In genomic region chr19:48097942-48098596, GRCm38 (mm10) we compare ENCODE assay signal across 11 mouse cellular contexts.
DNase-seq lines count a peak whose midpoint lies in the region; ATAC-seq and TF ChIP-seq lines count a peak whose summit lies in the region.
"Had no signal": no experiment of that assay in that cellular context is flagged by ENCODE, and none has a peak within 500 bp of the region (broad histone marks: within the 10 kb centered on the region; RNA-seq: fewer than 3 reads in every experiment).

No protein-coding gene starts in this region.

- H3K9me3 ChIP-seq in forebrain, embryonic 14.5 days (replicated peaks; ENCODE audit: control insufficient read depth, low read length) = no peaks in the 10 kb centered on the region
- no peaks in the 10 kb centered on the region for H3K9me3 ChIP-seq in forebrain, embryonic 12.5 days
- no peaks in the 10 kb centered on the region for H3K9me3 ChIP-seq in heart, embryonic 11.5 days (replicated peaks; ENCODE audit: control insufficient read depth, low read length)

- H3K4me3 ChIP-seq in forebrain, embryonic 14.5 days (ENCODE audit: low read depth, low read length) = no peak overlapping the region
- no peak overlapping the region for H3K4me3 ChIP-seq in forebrain, embryonic 12.5 days (replicated peaks)
- no peak overlapping the region for H3K4me3 ChIP-seq in layer of hippocampus, adult 2 months
- H3K4me3 ChIP-seq in heart, embryonic 11.5 days (ENCODE audit: low read depth, low read length) = no peak overlapping the region
- H3K4me3 ChIP-seq: limb, embryonic 12.5 days had no signal

- H3K27ac ChIP-seq in forebrain, embryonic 14.5 days (ENCODE audit: low read depth, low read length) = no peak overlapping the region
- H3K27ac ChIP-seq in forebrain, embryonic 12.5 days = no peak overlapping the region
- H3K27ac ChIP-seq in layer of hippocampus, adult 2 months = peak overlapping the region; percentile 79
- no peak overlapping the region for H3K27ac ChIP-seq in heart, embryonic 11.5 days (ENCODE audit: low read depth, low read length)
- H3K27ac ChIP-seq: limb, embryonic 12.5 days had no signal

- 47% methylated on average over 5 of the region's 5 CpGs for WGBS in forebrain, embryonic 14.5 days
- WGBS in forebrain, embryonic 12.5 days = 69% methylated on average over 5 of the region's 5 CpGs
- WGBS in heart, embryonic 11.5 days (ENCODE audit: insufficient replicate concordance) = 69% methylated on average over 5 of the region's 5 CpGs

- peak; percentile 32; the same call in 1 of the 2 replicates for ATAC-seq in forebrain, embryonic 14.5 days
- ATAC-seq in forebrain, embryonic 12.5 days (ENCODE audit: low FRiP score) = no peak
- no peak for ATAC-seq in heart, embryonic 11.5 days (replicated peaks; ENCODE audit: insufficient number of reproducible peaks, low FRiP score, low TSS enrichment)
- ATAC-seq: intestine, postnatal 0 days had no signal

- no peaks in the 10 kb centered on the region for H3K36me3 ChIP-seq in forebrain, embryonic 14.5 days (ENCODE audit: control insufficient read depth, insufficient read depth, low read length)
- no peaks in the 10 kb centered on the region for H3K36me3 ChIP-seq in forebrain, embryonic 12.5 days (replicated peaks)
- no peaks in the 10 kb centered on the region for H3K36me3 ChIP-seq in heart, embryonic 11.5 days (ENCODE audit: control insufficient read depth, insufficient read depth, low read length)
- H3K36me3 ChIP-seq: limb, embryonic 12.5 days had no signal

- no peak overlapping the region for H3K4me2 ChIP-seq in forebrain, embryonic 14.5 days (ENCODE audit: low read length)
- H3K4me2 ChIP-seq in forebrain, embryonic 12.5 days = no peak overlapping the region
- H3K4me2 ChIP-seq in heart, embryonic 11.5 days = no peak overlapping the region
- H3K4me2 ChIP-seq: limb, embryonic 12.5 days had no signal

- DNase-seq in forebrain, embryonic 14.5 days (ENCODE audit: low spot score) = peak; percentile 43
- peak; percentile 89 for DNase-seq in brain, adult 2 months (ENCODE audit: low read depth, low spot score)
- DNase-seq in layer of hippocampus, adult 2 months (ENCODE audit: low spot score in 2 of 2) = peak; percentile 23 to 24
- peak; percentile 72 to 85 for DNase-seq in left cerebral cortex, postnatal 25 days (ENCODE audit: low spot score in 2 of 2)
- DNase-seq in thymus, adult 18-20 months = no peak
- no peak for DNase-seq in heart, postnatal 14 days
- DNase-seq: gastrocnemius, postnatal 14 days had no signal

- intact Hi-C loops in left cerebral cortex, postnatal 25 days (cut with DNase I) = loop anchor here (1.0 to 5.0 kb wide), 4 partner anchors 26 to 269 kb away; no protein-coding TSS in a partner anchor
- intact Hi-C loops in heart, postnatal 14 days (cut with DNase I) = no loop called here

- no peak overlapping the region for H3K9ac ChIP-seq in forebrain, embryonic 14.5 days (ENCODE audit: low read length)
- H3K9ac ChIP-seq in forebrain, embryonic 12.5 days = no peak overlapping the region
- no peak overlapping the region for H3K9ac ChIP-seq in heart, embryonic 11.5 days (ENCODE audit: low read depth, low read length)
- H3K9ac ChIP-seq: limb, embryonic 12.5 days had no signal

- no peak for TF ChIP-seq CTCF in layer of hippocampus, adult 2 months (conservative IDR thresholded peaks at IDR 0.05)

- H3K4me1 ChIP-seq in forebrain, embryonic 14.5 days (ENCODE audit: control insufficient read depth, insufficient read depth, low read length) = 0 out of 2 replicates have a peak, but pooled peaks cover 3% of the 10 kb centered on the region
- H3K4me1 ChIP-seq in forebrain, embryonic 12.5 days = no peaks in the 10 kb centered on the region; the same call in 1 of the 2 replicates
- H3K4me1 ChIP-seq in heart, embryonic 11.5 days (ENCODE audit: control insufficient read depth, insufficient read depth, low read length) = no peaks in the 10 kb centered on the region

- H3K27me3 ChIP-seq in forebrain, embryonic 14.5 days (replicated peaks; ENCODE audit: control insufficient read depth, insufficient read depth, low read length) = no peaks in the 10 kb centered on the region
- no peaks in the 10 kb centered on the region for H3K27me3 ChIP-seq in forebrain, embryonic 12.5 days
- H3K27me3 ChIP-seq in heart, embryonic 11.5 days (ENCODE audit: control insufficient read depth, insufficient read depth, low read length) = no peaks in the 10 kb centered on the region
- H3K27me3 ChIP-seq: limb, embryonic 12.5 days had no signal

Comparison
In these comparisons a context has a peak if more than half of its experiments do, and no peak if none do; other contexts are left out.
1. DNase-seq: peak in forebrain, embryonic 14.5 days (single experiment), brain, adult 2 months (single experiment), layer of hippocampus, adult 2 months (2 of 2) and left cerebral cortex, postnatal 25 days (2 of 2); none in thymus, adult 18-20 months (0 of 2) and heart, postnatal 14 days (0 of 2).